Mouse (Mus musculus): ENCODE results near the gene Kcnj8. TPM values are rescaled to one million over a fixed set of nuclear protein-coding genes. Genes with fewer than 3 reads are reported as not detected.

Gene Kcnj8
- total RNA-seq, 1 experiment: 0.58 TPM

DNA sequence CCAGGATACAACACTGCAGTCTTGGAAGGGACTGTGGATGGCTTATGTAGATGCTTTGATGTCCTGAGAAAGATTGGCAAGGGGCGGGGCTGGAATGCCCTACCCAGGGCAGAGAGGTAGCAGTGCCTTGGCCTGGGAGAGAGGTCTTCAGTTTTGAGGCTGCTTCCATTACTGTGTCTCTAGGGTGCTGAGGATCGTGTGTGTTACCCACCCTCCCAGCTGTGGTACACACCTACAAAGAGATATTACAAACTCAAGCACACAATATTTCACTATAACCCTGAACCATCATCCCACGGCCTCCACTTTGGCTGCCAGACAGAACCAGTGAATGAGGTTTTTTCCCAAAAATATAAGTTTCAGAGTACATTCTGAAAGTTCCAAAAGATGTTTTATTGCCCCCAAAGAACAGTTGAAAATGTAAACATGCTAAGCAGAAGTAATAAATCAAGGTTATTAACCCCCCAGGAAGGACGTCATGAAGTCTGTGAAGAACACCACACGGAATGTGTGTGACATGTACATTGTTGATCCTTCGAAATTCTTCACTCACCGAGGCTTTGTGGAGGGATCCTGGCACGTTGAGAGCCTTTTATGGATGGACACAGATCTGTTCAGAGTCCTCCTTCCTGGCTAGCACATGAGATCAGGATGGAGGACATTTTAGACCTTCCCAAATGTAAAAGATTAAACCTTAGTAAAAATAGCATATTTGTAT is 29.2 kb downstream of the Kcnj8 start:
- no peaks in the 10 kb centered on the region for H3K4me1 ChIP-seq (ENCODE audit: control insufficient read depth in 2 of 2, insufficient read depth in 2 of 2, low read length in 2 of 2, poor library complexity in 1 of 2)
- DNase-seq (ENCODE audit: low read depth, low spot score): no peak
- H3K36me3 ChIP-seq (ENCODE audit: control insufficient read depth, insufficient read depth, low read length, poor library complexity, severe bottlenecking): no peaks in the 10 kb centered on the region
- TF ChIP-seq ZNF384 (IDR thresholded peaks at IDR 0.05; ENCODE audit: low read depth, low read length) (no peak), HCFC1 (IDR thresholded peaks at IDR 0.05; ENCODE audit: borderline replicate concordance, insufficient read depth, low read length) (no peak), MAFK (IDR thresholded peaks at IDR 0.05; ENCODE audit: insufficient read depth, low read depth, low read length) (no peak), CHD2 (IDR thresholded peaks at IDR 0.05; ENCODE audit: low read depth, low read length) (no peak), ZC3H11A (IDR thresholded peaks at IDR 0.05; ENCODE audit: borderline replicate concordance, low read depth, low read length) (no peak)
- H3K27ac ChIP-seq (ENCODE audit: insufficient read depth, low read depth, low read length, poor library complexity, severe bottlenecking): no peak overlapping the region
- no peaks in the 10 kb centered on the region for H3K9me3 ChIP-seq (ENCODE audit: control insufficient read depth, insufficient read depth, low read depth, low read length)
- H3K4me3 ChIP-seq (ENCODE audit: insufficient read depth in 1 of 2, low read depth in 1 of 2, low read length in 2 of 2, poor library complexity in 1 of 2, severe bottlenecking in 1 of 2): no peak overlapping the region
- H3K9ac ChIP-seq (ENCODE audit: insufficient read depth, low read depth, low read length, poor library complexity, severe bottlenecking): no peak overlapping the region
- in situ Hi-C loops (cut with MboI; ENCODE audit: low sequenced_read_pairs in 2 of 2, unreplicated experiment in 2 of 2): no loop called here

DNA sequence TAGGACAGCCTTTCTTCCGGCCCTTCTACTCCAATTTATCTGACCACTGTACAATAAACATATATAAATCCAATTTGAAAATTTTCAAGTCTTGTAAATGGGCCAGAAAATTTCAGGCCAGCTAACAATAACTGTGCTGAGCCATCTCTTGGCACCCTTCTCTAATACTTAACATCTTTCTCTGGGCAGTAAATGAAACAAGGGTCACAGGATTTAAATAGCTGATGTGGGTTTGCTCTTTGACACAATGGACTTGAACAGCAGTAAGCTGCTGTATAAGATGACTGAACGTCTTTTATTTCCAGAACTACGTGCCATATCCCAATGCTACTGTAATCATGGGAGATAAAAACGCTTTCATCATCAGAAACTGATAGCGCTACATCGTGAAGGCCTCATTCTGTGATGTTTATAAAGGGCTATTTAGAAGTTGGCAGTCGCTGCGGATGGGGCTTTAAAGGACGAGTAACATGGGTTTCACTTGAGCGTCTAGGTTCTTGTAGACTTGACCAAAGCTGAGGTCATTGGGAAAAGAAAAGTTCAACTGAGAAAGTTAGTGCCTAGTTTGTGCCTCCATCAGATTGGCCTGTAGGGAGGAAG is 30.8 kb downstream of the Kcnj8 start:
- H3K27ac ChIP-seq (ENCODE audit: insufficient read depth, low read depth, low read length, poor library complexity, severe bottlenecking): no peak overlapping the region
- no peak for DNase-seq (ENCODE audit: low read depth, low spot score)
- no peaks in the 10 kb centered on the region for H3K36me3 ChIP-seq (ENCODE audit: control insufficient read depth, insufficient read depth, low read length, poor library complexity, severe bottlenecking)
- H3K9ac ChIP-seq (ENCODE audit: insufficient read depth, low read depth, low read length, poor library complexity, severe bottlenecking): no peak overlapping the region
- no peaks in the 10 kb centered on the region for H3K9me3 ChIP-seq (ENCODE audit: control insufficient read depth, insufficient read depth, low read depth, low read length)
- H3K4me3 ChIP-seq (ENCODE audit: insufficient read depth in 1 of 2, low read depth in 1 of 2, low read length in 2 of 2, poor library complexity in 1 of 2, severe bottlenecking in 1 of 2): no peak overlapping the region
- TF ChIP-seq ZC3H11A (IDR thresholded peaks at IDR 0.05; ENCODE audit: borderline replicate concordance, low read depth, low read length) (no peak), MAFK (IDR thresholded peaks at IDR 0.05; ENCODE audit: insufficient read depth, low read depth, low read length) (no peak), ZNF384 (IDR thresholded peaks at IDR 0.05; ENCODE audit: low read depth, low read length) (no peak), CHD2 (IDR thresholded peaks at IDR 0.05; ENCODE audit: low read depth, low read length) (no peak), HCFC1 (IDR thresholded peaks at IDR 0.05; ENCODE audit: borderline replicate concordance, insufficient read depth, low read length) (no peak)
- H3K4me1 ChIP-seq (ENCODE audit: control insufficient read depth in 2 of 2, insufficient read depth in 2 of 2, low read length in 2 of 2, poor library complexity in 1 of 2): no peaks in the 10 kb centered on the region
- in situ Hi-C loops (cut with MboI; ENCODE audit: low sequenced_read_pairs in 2 of 2, unreplicated experiment in 2 of 2): no loop called here

- in situ Hi-C loops (cut with MboI; ENCODE audit: low sequenced_read_pairs in 2 of 2, unreplicated experiment in 2 of 2): no loop called here
These were observed 31.3 kb downstream of the Kcnj8 start for GRCm38 (mm10) chr6:142540131-142540530.

GRCm38 (mm10) chr6:142538503-142538902 is 32.9 kb downstream of the Kcnj8 start:
- H3K27ac ChIP-seq (ENCODE audit: insufficient read depth, low read depth, low read length, poor library complexity, severe bottlenecking): no peak overlapping the region
- no peaks in the 10 kb centered on the region for H3K9me3 ChIP-seq (ENCODE audit: control insufficient read depth, insufficient read depth, low read depth, low read length)
- no peak overlapping the region for H3K9ac ChIP-seq (ENCODE audit: insufficient read depth, low read depth, low read length, poor library complexity, severe bottlenecking)
- no peak for DNase-seq (ENCODE audit: low read depth, low spot score)
- no peaks in the 10 kb centered on the region for H3K36me3 ChIP-seq (ENCODE audit: control insufficient read depth, insufficient read depth, low read length, poor library complexity, severe bottlenecking)
- in situ Hi-C loops (cut with MboI; ENCODE audit: low sequenced_read_pairs in 2 of 2, unreplicated experiment in 2 of 2): no loop called here
- TF ChIP-seq ZC3H11A (IDR thresholded peaks at IDR 0.05; ENCODE audit: borderline replicate concordance, low read depth, low read length) (no peak), HCFC1 (IDR thresholded peaks at IDR 0.05; ENCODE audit: borderline replicate concordance, insufficient read depth, low read length) (no peak), MAFK (IDR thresholded peaks at IDR 0.05; ENCODE audit: insufficient read depth, low read depth, low read length) (no peak), ZNF384 (IDR thresholded peaks at IDR 0.05; ENCODE audit: low read depth, low read length) (no peak)
- H3K4me1 ChIP-seq (ENCODE audit: control insufficient read depth in 2 of 2, insufficient read depth in 2 of 2, low read length in 2 of 2, poor library complexity in 1 of 2): no peaks in the 10 kb centered on the region
- no peak overlapping the region for H3K4me3 ChIP-seq (ENCODE audit: insufficient read depth in 1 of 2, low read depth in 1 of 2, low read length in 2 of 2, poor library complexity in 1 of 2, severe bottlenecking in 1 of 2)

More at GRCm38 (mm10) chr6:142540131-142540530, 31.3 kb downstream of the Kcnj8 start:
- no peak for TF ChIP-seq CHD2 (IDR thresholded peaks at IDR 0.05; ENCODE audit: low read depth, low read length)
- TF ChIP-seq ZC3H11A (IDR thresholded peaks at IDR 0.05; ENCODE audit: borderline replicate concordance, low read depth, low read length): no peak
- TF ChIP-seq MAFK (IDR thresholded peaks at IDR 0.05; ENCODE audit: insufficient read depth, low read depth, low read length): no peak
- TF ChIP-seq ZNF384 (IDR thresholded peaks at IDR 0.05; ENCODE audit: low read depth, low read length): no peak
- no peak for TF ChIP-seq HCFC1 (IDR thresholded peaks at IDR 0.05; ENCODE audit: borderline replicate concordance, insufficient read depth, low read length)
- H3K9ac ChIP-seq (ENCODE audit: insufficient read depth, low read depth, low read length, poor library complexity, severe bottlenecking): no peak overlapping the region
- H3K27ac ChIP-seq (ENCODE audit: insufficient read depth, low read depth, low read length, poor library complexity, severe bottlenecking): no peak overlapping the region
- no peaks in the 10 kb centered on the region for H3K36me3 ChIP-seq (ENCODE audit: control insufficient read depth, insufficient read depth, low read length, poor library complexity, severe bottlenecking)
- H3K9me3 ChIP-seq (ENCODE audit: control insufficient read depth, insufficient read depth, low read depth, low read length): no peaks in the 10 kb centered on the region
- no peak for DNase-seq (ENCODE audit: low read depth, low spot score)
- H3K4me3 ChIP-seq (ENCODE audit: insufficient read depth in 1 of 2, low read depth in 1 of 2, low read length in 2 of 2, poor library complexity in 1 of 2, severe bottlenecking in 1 of 2): no peak overlapping the region
- no peaks in the 10 kb centered on the region for H3K4me1 ChIP-seq (ENCODE audit: control insufficient read depth in 2 of 2, insufficient read depth in 2 of 2, low read length in 2 of 2, poor library complexity in 1 of 2)

Measured in ES-E14 (cell line).